Mouse (Mus musculus) CD4-positive, CD25-positive, alpha-beta regulatory T cell, adult 2 months (primary cell): ENCODE data around the gene Trappc10.
A peak's percentile ranks its signal among the peaks of the same experiment; 100 is the strongest.

ENCODE experiments used
- DNase-seq: peaks from one replicate; pipeline ENCODE4 v3.0.0-alpha.2; 2012; ENCODE audit warnings: low read depth, low spot score

The Trappc10 gene

DNA sequence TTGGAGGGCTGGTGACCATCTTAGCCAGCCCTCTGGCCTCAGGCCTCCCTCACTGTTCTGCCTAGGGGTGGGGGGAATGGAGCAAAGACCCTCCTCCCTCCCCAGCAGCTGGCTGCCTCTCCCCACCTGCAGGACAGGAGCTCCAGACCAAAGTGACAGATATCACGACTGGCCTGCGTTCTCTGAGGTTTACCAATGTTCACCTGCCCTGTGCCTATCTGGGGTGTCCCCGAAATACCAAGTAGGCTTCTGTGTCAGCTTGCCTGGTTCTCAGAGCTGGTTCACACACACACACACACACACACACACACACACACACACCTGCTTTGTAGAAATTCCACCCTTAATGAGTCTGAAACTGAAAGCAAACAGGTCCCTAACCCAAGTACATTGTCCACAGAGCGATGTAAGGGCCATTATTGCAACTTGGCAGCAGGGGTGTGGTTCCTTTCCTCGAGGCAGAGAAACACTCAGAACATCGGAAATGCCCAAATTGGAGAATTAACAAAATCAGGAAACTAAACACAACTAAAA is 13.8 kb upstream of the Trappc10 start:
- no peak for DNase-seq

DNA sequence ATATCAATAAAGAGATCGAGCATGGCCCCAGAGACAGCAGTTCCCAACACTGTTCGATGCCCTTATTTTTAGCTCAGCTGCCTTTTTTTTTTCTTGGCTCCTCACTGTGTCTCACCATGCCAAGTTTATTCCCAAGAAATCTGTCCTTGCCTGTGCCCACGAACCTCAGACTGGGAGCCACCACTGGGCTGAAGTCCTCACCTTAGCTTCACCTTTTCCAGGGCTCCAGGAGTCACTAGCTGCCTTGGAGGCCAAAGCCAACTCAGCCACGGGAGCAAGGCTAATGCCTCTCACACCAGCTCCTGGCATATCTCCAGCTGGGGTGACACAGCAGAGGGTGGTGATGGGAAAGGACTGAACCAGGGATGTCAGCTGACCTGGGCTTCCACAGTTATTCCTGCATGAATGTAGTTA is 11.2 kb upstream of the Trappc10 start:
- no peak for DNase-seq

DNA sequence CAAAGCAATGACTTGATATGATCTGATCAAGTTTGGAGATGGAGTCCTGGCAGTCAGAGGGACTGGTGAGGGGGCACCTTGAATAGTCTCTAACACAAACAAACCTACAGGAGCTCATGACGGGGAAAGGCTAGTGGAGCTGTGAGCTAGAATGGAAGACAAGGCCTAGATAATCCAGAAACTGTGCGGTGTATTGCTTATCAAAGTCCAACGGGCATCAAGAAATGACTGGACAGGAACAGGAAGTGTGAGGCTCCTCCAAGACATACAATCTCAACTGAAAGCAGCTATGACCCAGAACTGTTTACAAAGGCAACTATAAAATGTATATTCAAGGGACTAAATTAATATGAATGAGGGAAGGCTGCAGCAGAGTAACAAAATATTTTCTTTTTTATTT is 2.8 kb upstream of the Trappc10 start:
- no peak for DNase-seq

DNA sequence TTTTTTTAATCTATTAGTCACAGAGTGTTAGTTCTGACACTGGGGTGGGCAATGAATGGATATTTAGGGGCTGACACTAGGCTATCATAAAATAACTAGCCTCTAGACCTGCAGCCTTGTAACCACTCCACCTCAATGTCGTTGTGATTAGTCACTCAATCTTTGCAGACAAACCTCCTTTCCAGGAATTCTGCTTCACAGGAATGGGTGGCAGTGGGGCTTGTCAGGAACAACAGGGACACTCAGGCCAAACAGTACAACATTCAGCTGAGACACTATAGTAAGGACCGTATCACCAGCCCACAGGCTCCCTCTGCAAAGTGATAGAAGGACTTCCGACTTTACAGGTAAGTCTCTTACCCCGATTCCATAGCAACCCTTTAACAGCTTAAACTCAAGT is 2.3 kb upstream of the Trappc10 start:
- no peak for DNase-seq

DNA sequence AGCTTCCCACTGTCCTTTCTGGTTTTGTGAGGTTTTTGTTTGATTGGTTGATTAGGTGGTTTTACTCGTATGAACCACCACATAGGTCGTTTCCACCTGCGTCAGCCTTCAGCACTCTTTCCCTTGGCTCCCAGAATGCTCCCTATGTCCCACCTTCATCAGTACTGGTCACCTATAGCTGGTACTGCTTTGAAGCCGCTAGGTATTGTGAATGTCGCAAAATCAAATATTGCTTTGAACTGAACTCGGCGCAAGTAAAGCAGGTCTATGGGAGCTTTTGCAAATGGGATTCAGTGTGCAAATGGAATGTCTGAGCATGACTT is 745 bp upstream of the Trappc10 start:
- no peak for DNase-seq

DNA sequence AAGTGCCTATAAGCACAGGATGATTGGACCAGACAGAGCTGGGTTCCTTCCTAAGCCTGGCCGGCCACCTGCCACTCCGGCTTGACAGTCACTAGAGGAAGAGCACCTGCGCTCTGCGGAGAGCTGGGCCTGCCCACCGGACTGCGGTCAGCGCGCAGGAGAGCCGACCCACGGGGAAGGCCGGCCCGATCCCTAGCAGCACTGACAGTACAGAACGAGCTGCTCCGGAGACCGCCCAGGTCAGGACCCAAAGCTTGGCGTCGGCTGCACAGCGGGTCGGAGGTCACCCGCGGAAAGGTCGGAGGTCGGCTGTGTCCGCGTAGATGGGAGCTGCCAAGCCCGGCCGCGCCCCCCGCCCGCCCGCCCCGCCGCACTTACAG is 393 bp downstream of the Trappc10 start:
- DNase-seq, result peak; percentile 59

DNA sequence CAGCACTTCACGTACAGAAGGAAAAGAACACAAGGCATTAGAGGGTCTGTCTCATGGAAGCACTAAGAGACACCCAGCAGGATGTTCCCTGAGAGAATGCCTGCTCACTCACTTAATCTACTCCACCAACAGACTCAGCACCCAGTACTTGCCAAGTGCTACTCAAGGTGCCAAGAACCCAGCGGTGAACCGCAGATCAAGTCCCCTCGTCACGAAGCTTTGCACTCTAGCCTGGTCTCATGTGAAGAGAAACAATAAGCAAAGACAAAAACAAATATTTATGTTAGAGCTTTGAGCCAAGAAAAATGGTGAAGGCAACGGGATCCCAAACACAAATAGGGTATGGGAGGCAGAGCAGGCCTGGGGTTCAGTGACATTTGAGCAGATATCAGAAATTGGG is 5.5 kb downstream of the Trappc10 start:
- DNase-seq, result no peak

DNA sequence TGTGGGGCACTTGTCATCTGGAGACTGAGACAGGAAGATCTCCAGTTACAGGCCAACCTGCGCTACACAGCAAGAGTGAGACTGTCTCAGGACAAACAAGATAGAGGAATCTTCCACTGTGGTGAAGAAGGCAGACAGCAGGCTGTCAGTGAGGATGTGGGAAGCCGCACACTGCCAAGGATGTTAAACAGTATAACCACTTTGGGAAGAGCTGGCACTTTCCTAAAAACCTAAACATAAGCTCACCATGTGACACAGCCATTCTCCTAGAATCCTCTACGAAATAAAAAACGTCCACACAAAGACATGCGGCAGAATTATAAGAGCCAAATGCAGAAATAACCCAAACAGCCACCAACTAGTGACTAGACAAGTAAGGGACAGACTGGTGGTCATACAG is 6.1 kb downstream of the Trappc10 start:
- DNase-seq, result no peak

DNA sequence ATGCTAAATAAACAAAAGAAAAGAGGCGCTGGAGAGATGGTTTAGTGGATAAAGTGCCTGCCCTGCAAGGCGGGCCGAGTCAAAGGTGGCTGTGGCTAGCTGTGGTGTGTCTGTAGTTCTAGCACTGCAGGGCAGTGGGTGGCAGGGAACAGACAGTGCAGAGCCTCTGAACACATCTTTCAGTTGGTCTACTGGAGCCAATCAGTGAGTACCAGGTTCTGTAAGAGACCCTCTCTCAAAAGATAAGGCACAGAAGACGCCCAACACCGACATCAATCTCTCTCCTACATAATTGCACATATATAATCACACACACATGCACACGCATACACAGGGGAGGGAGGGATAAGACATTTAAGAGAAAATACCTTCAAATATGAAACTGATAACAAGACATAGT is 6.6 kb downstream of the Trappc10 start:
- DNase-seq, result no peak

DNA sequence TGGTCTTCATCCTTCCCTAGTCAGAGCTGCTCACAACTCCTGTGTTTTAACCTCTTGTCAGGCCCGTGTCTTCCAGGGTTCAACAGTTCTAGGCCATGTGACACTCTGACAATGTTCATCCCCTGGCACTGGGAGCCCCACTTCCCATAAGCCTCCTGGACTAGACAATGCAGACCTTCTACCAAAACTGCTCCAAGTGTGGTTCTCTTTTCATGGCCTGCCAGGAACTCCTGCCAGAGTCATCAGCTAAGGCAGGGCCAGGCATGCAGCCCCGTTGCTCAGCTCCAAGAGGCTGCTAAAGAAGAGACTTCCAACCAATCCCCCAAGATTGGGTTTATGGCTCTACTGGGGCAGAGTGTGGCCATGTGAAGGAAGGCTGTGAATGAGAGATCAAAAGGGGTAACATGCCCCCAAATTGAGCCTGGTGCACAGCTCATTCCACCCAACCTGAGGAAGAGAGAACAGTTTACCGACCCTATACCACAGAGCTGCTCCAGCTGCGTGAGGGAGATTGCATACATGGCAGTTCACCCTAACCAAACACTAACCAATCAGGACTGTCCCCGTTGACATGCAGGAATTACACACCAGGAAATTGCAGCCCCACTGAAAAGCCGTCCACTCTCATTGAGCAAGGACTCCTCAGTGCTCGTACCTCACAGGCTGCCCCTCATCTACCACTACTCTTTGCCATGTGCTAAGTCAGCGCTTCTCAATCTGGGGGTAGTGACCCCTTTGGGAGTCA is 7.4 kb downstream of the Trappc10 start:
- DNase-seq, result no peak

DNA sequence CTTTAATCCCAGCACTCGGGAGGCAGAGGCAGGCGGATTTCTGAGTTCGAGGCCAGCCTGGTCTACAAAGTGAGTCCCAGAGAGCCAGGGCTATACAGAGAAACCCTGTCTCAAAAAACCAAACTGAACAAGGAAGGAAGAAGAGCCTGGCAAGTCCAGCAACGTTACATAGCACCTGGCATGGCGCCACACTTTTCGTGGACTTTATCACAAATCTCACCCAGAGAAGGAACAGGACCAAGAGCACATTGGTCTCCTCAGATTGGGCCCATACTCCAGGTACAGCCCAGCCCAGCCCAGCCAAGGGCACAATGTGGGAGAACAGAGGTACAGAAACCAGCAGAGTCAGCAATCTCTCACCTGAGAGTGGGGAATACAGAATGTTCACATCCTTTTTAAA is 10.7 kb downstream of the Trappc10 start:
- no peak for DNase-seq

DNA sequence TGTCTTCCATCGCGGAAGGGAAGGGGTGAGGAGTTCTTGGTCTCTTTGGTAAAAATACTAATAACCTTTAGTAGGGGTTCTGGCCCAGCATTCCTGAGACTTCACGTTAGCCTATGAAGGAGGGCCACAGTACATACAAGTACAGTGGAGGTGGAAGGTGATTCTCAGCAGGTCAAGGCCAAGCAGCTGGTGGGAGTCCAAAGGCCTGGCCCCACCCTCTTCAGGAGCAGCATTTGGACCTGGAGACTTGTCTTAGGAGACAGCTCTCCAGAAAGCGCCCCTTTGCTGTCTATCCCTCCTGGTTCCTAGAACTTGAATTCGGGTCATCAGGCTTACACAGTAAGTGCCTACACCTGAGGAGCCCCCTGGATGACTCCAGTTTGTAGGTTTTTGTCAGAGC is 11.3 kb downstream of the Trappc10 start:
- DNase-seq, result no peak

DNA sequence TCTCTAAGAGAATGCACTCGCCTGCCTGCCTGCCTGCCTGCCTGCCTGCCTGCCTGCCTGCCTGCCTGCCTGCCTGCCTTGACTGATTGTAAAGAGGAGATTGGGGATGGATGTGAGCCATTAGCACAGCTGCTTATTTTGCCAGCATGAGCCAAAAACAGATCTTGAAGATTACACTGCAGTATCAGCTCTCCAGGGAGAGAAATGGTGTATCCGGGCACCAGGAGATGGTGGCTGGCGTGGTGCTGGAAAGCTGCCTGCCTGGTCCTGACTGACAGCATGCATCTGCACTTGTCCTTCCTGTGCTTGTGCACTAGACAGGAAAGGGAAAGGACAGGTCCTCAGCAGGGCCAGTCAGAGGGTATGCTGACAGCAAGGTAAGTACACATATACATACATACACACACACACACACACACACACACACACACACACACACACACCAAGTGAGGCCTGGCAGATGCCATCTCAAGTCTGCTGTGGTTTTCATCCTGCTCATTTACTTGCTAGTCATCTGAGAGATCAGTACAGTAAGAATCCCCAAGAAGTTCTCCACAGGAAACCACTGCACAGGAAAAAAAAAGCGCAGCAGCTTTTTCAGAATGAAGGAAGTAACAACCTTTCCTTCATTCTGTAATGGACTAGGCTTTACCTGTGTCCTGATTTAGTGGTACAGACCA is 12.0 kb downstream of the Trappc10 start:
- peak; percentile 28 for DNase-seq

DNA sequence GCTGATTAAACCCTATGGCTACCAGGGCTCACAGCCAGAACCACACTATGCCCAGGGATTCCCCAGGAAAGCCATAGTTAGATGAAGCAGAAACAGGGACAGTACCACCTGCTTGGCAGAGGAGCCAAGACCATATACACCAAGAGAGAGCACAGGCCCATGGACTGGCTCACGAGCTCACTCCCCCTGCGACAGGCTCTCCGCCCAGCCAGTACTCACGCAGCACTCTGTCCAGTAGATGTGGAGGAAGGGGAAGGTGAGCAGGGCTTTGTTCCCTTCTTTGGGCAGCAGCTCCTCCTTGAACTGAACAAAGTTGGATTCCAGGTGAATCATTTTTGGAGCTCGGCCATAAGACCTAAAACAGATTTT is 15.9 kb downstream of the Trappc10 start:
- DNase-seq, result no peak

DNA sequence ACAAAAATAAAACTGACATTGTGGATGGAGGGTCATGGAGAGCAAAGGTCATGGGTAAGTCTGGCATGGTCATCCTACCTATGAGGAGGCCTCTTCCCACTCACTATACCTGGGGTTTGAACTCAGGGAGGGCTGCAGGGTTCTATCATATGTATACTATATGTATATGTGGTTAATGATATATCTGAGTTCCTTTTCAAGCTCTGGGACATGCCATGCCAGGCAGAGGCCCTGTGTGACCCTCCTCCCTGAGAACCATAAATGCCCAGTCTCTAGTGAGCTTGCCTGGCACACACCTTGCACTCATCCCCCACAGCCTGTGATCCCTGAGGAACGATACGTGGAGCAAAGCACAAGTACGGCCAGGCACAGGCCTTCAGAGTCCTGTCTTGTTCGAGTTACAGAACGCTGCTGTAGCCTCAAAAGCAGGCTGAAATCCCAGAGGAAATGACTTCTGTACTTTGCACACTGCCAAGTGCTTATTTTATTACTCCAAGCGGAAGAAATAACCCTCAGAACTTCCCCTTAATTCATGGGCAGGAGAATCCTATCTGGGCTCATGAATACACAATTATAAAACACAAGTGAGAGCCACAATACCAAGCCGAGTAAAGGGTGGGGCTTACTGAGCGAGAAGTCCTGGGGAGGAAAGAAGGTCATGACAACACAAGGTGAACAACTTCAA is 16.4 kb downstream of the Trappc10 start:
- no peak for DNase-seq

DNA sequence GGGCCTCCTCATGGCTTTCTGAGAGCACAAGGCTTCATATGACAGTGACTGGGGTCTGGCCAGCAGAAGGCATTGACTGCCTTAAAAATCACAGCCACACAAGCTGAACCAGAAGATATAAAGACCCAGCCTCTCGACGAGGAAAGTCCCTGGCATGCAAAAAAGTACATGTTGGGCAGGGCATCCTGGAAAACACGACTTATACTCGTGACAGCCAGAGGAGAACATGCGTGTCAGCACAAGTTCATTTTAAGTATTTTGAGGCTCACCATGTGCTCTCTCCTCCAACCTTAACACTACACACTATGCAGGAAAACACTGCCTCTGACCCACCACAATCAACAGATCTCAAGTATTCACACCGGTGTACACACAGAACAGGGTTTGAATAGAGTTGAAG is 20.3 kb downstream of the Trappc10 start:
- DNase-seq, result no peak

DNA sequence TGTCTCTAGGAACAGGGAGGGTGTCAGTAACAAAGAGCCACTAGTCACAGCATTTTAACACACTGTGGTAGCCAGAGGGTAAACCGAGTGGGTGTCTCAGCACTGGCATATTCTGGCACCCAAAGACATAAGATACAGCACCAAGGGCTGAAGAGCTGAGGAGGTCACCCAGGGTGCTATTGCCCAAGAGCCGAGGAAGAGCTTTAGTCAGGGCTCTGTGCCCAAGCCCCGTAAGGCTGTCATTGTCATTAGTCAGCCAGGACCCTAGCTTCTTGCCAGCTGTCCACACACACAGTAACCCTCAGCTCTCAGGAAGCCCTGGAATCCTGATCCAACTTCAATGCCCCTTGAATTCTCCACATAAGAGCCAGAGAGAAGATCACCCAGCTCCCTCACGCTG is 21.5 kb downstream of the Trappc10 start:
- DNase-seq, result no peak

DNA sequence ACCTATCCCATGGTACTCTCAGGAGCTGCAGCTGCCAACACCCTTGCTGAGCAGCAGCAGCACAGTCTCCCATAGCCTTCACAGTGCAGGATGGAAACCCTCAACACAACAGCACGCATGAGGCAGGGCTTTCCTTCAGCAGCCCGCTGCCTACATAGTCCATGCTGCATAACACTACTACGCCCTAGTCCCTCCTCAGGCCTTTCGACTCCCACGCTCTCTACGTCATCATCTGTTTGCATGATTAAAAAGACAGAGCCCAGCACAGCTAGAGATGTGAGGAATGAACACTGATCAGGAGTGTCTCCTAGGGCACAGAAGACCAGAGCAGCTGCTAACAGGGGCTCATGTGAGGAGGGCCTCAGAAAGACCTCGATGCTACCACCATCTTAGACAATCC is 23.1 kb downstream of the Trappc10 start:
- DNase-seq, result no peak

DNA sequence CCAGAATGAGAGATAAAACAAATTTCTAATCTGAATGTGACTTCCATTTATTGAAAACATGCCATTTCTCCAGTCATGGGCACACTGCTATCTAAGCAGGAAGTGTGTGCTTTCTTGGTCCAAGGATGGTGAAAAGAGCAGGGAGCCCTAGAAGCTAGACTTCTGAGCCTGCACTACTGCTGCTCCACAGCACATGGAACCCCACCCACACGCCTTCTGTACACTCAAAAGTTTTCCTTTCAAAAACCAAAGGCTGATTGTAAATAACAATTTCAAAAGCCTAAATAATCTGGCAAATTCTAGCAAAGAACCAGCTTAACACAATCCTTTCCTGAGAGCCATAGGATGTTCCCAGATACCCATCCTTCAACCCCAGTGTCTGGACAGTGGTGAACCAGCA is 24.9 kb downstream of the Trappc10 start:
- no peak for DNase-seq

DNA sequence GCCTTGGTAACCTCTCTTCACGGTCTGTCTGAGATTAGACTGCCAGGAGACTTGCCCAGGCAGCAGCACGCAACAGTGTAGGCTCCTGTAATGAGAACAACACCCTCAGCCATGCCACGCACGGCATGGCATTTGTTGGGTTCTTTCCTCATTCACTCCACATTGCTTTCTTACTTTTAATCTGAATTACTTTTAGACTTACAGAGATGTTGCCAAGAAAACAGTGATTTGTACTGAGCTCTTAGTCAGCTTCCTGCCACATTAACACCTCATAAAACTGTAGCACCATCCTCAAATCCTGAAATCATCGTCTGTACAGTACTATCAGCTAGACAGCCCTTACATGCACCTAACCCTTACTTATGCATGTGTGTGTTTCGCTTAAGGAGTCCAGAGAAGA is 25.9 kb downstream of the Trappc10 start:
- no peak for DNase-seq

DNA sequence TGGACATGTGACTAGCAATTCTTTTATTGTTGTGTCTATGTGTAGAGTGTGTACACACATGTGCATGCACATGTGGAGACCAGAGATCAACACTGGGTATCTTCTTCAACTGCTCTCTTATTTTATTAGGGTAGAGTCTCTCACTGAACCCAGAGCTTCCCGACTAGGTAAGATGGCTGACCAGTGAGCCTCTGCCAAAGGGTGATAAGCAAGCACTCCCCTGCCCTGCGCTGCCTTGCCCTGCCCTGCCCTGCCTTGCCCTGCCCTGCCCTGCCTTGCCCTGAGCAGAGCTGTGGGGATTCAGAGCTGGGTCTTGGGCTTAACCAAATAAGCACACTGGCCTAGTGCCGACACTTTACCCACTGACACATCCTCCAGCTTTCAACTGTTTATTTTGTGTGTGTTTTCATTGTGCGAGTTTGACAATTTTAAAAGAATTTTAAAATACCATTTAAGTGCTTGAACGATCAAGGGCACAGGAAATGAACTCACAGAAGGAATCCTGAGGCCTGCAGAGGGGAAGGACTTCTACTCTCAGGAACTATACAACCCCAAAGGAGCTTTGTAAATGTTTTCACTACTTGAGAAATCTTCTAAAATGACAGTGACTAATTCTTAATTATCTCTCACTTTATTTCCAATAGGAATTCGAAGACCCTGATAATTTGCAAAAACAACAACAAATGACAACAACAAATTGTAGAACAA is 27.9 kb downstream of the Trappc10 start:
- DNase-seq, result no peak

DNA sequence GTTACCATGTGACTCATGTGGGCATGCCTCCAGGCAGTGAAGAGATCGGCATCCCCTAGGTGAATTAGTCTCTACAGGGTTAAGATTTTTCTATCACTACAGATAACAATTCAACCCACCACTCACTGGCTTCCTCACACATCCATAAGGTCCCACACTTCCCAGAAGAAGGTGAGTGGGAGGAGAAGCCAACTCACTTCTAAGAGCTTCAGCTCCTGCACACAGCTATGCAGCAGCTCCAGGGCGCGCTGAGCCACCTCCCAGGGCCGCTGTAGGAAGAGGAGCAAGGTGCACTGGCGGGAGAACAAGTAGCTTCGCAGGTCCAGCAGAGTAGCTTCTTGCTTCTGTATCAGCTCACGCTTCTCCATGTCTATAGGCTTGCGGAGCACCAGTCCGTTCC is 30.1 kb downstream of the Trappc10 start:
- DNase-seq, result no peak
